Mouse (Mus musculus) E14TG2a.4 (cell line): ENCODE results near the gene Olfr286.

Experiments used
- CTCF ChIP-seq: conservative IDR thresholded peaks from 2 replicates; pipeline ENCODE4 v1.5.1; 2014; ENCODE audit warnings: low read length
- NANOG ChIP-seq: IDR thresholded peaks from 2 replicates; pipeline ENCODE4 v1.6.1; 2014; ENCODE audit warnings: borderline replicate concordance, low read length, mixed read lengths

DNA sequence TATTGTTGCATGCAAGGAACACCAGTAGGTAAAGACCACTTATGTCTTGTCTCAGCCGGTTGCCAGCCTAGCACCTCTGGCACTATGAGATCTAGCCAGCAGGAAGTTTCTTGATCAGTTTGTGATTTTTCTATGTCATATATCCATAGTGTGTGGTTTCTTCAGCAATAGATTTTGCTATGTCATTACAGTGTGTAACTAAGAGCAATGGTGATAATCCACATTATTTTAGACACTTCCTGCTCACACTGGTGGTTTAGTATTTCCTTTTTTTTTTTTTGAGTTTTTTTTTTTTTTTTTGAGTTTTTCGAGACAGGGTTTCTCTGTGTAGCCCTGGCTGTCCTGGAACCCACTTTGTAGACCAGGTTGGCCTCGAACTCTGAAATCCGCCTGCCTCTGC lies 1.2 kb upstream of the Olfr286 start:
- TF ChIP-seq CTCF = no peak
- TF ChIP-seq NANOG = no peak
